Mouse (Mus musculus) midbrain, postnatal 0 days (tissue): Measurements from ENCODE around the gene Spock1. TPM values are rescaled to one million over a fixed set of nuclear protein-coding genes. Genes with fewer than 3 reads are reported as not detected.

ENCODE experiments used
- ATAC-seq: fragments of 200-750 bp; cut with Nextera tagmentation; 2 replicates; pipeline ENCODE4 v1.8.0; 2017; ENCODE audit warnings: moderate number of reproducible peaks, mild to moderate bottlenecking, moderate TSS enrichment, moderate library complexity; ENCODE audit not compliant: low FRiP score
- DNase-seq: peaks from one replicate; pipeline ENCODE4 v3.0.0-alpha.2; 2015; ENCODE audit warnings: low spot score
- H3K27ac ChIP-seq: fragments of 300-500 bp; sonication (generic); 2 replicates; pipeline ENCODE4 v1.5.1; 2014; ENCODE audit warnings: low read depth, mild to moderate bottlenecking, low read length, mixed read lengths
- H3K27me3 ChIP-seq: fragments of 300-500 bp; sonication (generic); 2 replicates; pipeline ENCODE4 v1.6.1; 2014; ENCODE audit warnings: low read length, control low read depth, mixed read lengths; ENCODE audit not compliant: insufficient read depth
- H3K36me3 ChIP-seq: fragments of 300-500 bp; sonication (generic); 2 replicates; pipeline ENCODE4 v1.6.1; 2014; ENCODE audit warnings: low read length, control low read depth, mixed read lengths; ENCODE audit not compliant: insufficient read depth
- H3K4me1 ChIP-seq: fragments of 300-500 bp; sonication (generic); 2 replicates; pipeline ENCODE4 v1.6.1; 2014; ENCODE audit warnings: mild to moderate bottlenecking, control low read depth, antibody characterized with exemption, low read length, mixed read lengths; ENCODE audit not compliant: insufficient read depth
- H3K4me2 ChIP-seq: fragments of 300-500 bp; sonication (generic); 2 replicates; pipeline ENCODE4 v1.6.1; 2014; ENCODE audit warnings: low read depth, mild to moderate bottlenecking, low read length, mixed read lengths; ENCODE audit not compliant: poor library complexity, severe bottlenecking
- H3K4me3 ChIP-seq: fragments of 300-500 bp; sonication (generic); 2 replicates; pipeline ENCODE4 v1.5.1; 2014; ENCODE audit warnings: low read depth, mild to moderate bottlenecking, low read length, moderate library complexity
- H3K9ac ChIP-seq: fragments of 300-500 bp; sonication (generic); replicated peaks from 2 replicates; pipeline ENCODE4 v1.6.1; 2014; ENCODE audit warnings: mild to moderate bottlenecking, low read length, moderate library complexity, mixed read lengths; ENCODE audit not compliant: poor library complexity, severe bottlenecking
- H3K9me3 ChIP-seq: fragments of 300-500 bp; sonication (generic); 2 replicates; pipeline ENCODE4 v1.6.1; 2016; ENCODE audit warnings: low read length, control low read depth
- CTCF ChIP-seq: IDR thresholded peaks from 2 replicates; pipeline ENCODE4 v1.5.1; 2016; ENCODE audit warnings: antibody characterized with exemption, mild to moderate bottlenecking
- WGBS: fragments of 180-500 bp; shearing (Covaris S2); extraction: QIAGEN DNeasy Blood & Tissue Kit; methylation state at CpG from one replicate; pipeline ENCODE4 v1.1.7; 2014; 5-methylcytosine and 5-hydroxymethylcytosine counted together
- polyA plus RNA-seq: library from polyadenylated mRNA; unstranded; fragments of >200 nt; fragmentation: Nextera tagmentation; extraction: Ambion mirVana; gene quantifications from 2 replicates; pipeline ENCODE4 v1.2.1, GENCODE M21; 2015
- total RNA-seq: library from RNA; depleted of rRNA; stranded (reverse); fragments of >200 nt; gene quantifications from 2 replicates; pipeline ENCODE4 v1.2.3, GENCODE M21; 2014

Gene Spock1
- total and polyA plus RNA-seq, 2 experiments from 2014 or later, result 91.5 to 94.8 TPM

DNA sequence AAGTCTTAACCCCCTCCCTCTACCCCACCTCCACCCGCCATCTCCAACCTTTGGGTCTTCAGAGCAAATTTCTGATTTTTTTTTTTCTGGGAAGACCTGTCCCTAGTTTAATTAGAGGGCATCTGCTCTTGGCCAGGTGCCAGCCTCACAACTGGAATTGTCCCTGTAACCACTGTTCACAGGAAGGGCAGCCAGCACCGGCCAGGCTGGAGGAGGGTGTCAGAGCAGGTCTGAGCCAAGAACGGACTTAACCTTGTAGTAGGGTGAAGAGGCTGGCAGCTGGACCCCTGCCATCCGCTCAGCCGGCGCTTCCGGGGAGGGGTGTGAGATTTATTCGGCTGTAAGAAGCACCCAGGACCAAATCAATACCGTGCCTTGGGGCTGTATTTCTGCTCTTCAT is 3.0 kb upstream of the Spock1 start:
- DNase-seq, result no peak
- Histone ChIP-seq H3K4me3 (no peak overlapping the region), H3K27me3 (no peaks in the 10 kb centered on the region), H3K4me1 (no peaks in the 10 kb centered on the region), H3K9me3 (no peaks in the 10 kb centered on the region), H3K36me3 (no peaks in the 10 kb centered on the region), H3K27ac (no peak overlapping the region), H3K4me2 (no peak overlapping the region), H3K9ac (no peak overlapping the region)
- TF ChIP-seq CTCF, result no peak
- ATAC-seq, result no peak
- WGBS, result 78% methylated on average over 9 of the region's 9 CpGs

DNA sequence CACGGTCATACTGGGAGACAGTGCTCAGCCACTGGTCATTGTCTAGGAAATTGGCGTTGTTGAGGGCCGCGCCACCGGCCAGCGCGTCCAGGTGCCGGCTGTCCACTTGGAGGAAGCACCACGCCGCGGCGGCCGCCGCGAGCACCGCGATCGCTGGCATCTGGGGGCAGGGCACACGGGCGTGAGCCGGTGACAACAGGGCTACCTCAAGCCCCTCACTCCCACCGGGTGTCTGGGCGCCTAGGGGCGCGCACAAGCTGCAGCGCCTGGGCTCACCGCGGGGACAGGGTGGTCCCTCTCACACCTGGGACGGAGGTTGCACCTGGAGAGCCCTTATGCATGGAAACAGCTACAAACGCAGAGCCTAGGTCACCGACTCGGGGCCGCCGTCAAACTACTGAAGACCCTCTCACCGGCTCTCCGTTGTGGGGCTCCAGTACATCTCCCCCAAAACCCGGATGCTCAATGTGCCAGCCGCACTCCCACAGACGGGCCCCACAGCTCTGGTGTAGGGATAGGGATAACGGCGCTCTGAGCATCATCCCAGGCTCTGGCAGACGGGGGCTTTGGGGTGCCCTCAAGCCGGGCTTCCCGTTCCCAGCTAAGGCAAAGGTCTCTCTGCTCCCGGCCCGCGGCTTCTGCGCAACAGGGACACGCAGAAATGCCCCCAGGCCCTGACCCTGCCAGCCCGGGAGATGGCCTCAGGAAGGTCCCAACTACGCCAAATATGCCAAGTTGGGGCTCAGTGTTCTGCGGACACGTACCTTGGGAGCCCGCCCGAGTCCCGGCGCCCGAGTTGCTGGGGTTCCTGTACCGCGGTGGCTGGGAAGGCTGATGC is 485 bp downstream of the Spock1 start:
- Histone ChIP-seq H3K4me1 (no peaks in the 10 kb centered on the region), H3K27ac (no peak overlapping the region), H3K9ac (peak overlapping the region; percentile 64), H3K9me3 (no peaks in the 10 kb centered on the region), H3K4me3 (peak overlapping the region; percentile 60), H3K4me2 (peak overlapping the region; percentile 72), H3K36me3 (no peaks in the 10 kb centered on the region), H3K27me3 (no peaks in the 10 kb centered on the region)
- DNase-seq (no peak), ATAC-seq (peak; percentile 44; the same call in 1 of the 2 replicates)
- WGBS, result under 1% methylated on average over 53 of the region's 60 CpGs
- TF ChIP-seq CTCF, result no peak

GRCm38 (mm10) chr13:57894597-57894996 is 13.5 kb downstream of the Spock1 start:
- Histone ChIP-seq H3K36me3 (no peaks in the 10 kb centered on the region), H3K9ac (no peak overlapping the region), H3K4me1 (peaks cover 6% of the 10 kb centered on the region), H3K4me3 (no peak overlapping the region), H3K9me3 (no peaks in the 10 kb centered on the region), H3K27ac (no peak overlapping the region), H3K4me2 (no peak overlapping the region), H3K27me3 (no peaks in the 10 kb centered on the region)
- DNase-seq (no peak), ATAC-seq (no peak)
- no peak for TF ChIP-seq CTCF
- WGBS, result 76% methylated on average over 8 of the region's 8 CpGs

DNA sequence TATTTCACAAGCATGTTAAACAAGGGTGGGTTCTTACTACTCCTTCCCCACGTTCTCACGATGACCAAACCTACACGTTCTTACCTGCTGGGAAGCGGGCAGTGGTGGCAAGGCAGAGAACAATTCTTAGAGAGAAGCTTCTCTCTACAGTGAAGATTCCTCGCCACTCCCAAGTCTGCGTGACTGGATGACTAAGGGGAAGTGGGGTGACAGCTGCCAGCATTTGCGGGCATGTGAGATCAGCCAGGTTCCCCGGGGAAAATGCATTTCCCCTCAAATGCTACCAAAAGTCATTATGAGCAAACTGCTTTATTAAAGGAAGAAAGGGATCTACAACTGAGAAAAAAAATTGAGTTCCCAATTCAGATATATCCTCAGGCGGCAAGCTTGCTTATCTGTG is 18.4 kb downstream of the Spock1 start:
- no peak for ATAC-seq
- no peak for DNase-seq
- Histone ChIP-seq H3K27me3 (no peaks in the 10 kb centered on the region), H3K36me3 (no peaks in the 10 kb centered on the region), H3K9me3 (no peaks in the 10 kb centered on the region), H3K27ac (no peak overlapping the region), H3K4me3 (no peak overlapping the region), H3K9ac (0 out of 2 replicates have a peak overlapping the region, but pooled peaks have one; percentile 1), H3K4me1 (peaks cover 7% of the 10 kb centered on the region), H3K4me2 (no peak overlapping the region)
- TF ChIP-seq CTCF, result no peak
- 52% methylated on average over 9 of the region's 9 CpGs for WGBS

DNA sequence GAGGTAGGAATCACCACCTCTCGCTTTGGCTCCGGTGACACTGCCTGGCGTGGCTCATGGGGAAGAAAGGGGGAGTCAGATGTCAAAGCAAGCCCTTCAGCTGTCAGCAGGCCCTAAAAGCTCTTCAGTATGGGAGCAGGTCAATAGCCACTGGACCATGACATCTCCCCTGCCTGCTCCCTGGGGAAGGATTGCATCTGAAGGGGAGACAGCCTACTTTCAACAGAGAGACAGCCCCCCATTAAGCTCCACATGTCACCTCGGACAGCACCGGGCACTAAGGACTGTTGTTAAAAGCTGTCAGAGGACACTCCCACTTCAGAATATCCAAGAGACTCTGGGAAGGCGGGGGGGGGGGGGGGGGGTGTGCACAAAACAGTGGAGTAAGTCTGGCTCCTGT is 19.1 kb downstream of the Spock1 start:
- Histone ChIP-seq H3K36me3 (no peaks in the 10 kb centered on the region), H3K4me3 (no peak overlapping the region), H3K4me1 (peaks cover 7% of the 10 kb centered on the region), H3K4me2 (no peak overlapping the region), H3K27ac (no peak overlapping the region), H3K9ac (no peak overlapping the region), H3K9me3 (no peaks in the 10 kb centered on the region), H3K27me3 (no peaks in the 10 kb centered on the region)
- ATAC-seq (no peak), DNase-seq (no peak)
- no peak for TF ChIP-seq CTCF
- WGBS, result 12% methylated on average over 6 of the region's 6 CpGs

GRCm38 (mm10) chr13:57879817-57880216 is 28.3 kb downstream of the Spock1 start:
- no peaks in the 10 kb centered on the region for H3K9me3 ChIP-seq
- no peak for TF ChIP-seq CTCF
- DNase-seq, result no peak
- no peaks in the 10 kb centered on the region for H3K4me1 ChIP-seq
- WGBS, result 48% methylated on average over 4 of the region's 4 CpGs
- no peak overlapping the region for H3K4me3 ChIP-seq
- no peaks in the 10 kb centered on the region for H3K27me3 ChIP-seq
- H3K4me2 ChIP-seq, result no peak overlapping the region
- H3K9ac ChIP-seq, result no peak overlapping the region
- no peak for ATAC-seq
- H3K27ac ChIP-seq, result no peak overlapping the region
- no peaks in the 10 kb centered on the region for H3K36me3 ChIP-seq
